Mouse (Mus musculus) liver, embryonic 12.5 days (tissue): ENCODE results near the gene Megf8. TPM values are rescaled to one million over a fixed set of nuclear protein-coding genes. Genes with fewer than 3 reads are reported as not detected.
"Not testable (repeated sequence)": the region's sequence is repeated elsewhere in the genome, so short reads cannot be mapped to it uniquely, and the experiment has no call there.

ENCODE experiments used
- ATAC-seq: fragments of 200-750 bp; cut with Nextera tagmentation; 2 replicates; pipeline ENCODE4 v1.8.0; 2017; ENCODE audit warnings: moderate number of reproducible peaks, mild to moderate bottlenecking, moderate library complexity
- H3K27ac ChIP-seq: fragments of 300-500 bp; sonication (generic); 2 replicates; pipeline ENCODE4 v1.5.1; 2016; ENCODE audit warnings: mild to moderate bottlenecking
- H3K27me3 ChIP-seq: fragments of 300-500 bp; sonication (generic); replicated peaks from 2 replicates; pipeline ENCODE4 v1.6.1; 2016; ENCODE audit warnings: mild to moderate bottlenecking, moderate library complexity
- H3K36me3 ChIP-seq: fragments of 300-500 bp; sonication (generic); 2 replicates; pipeline ENCODE4 v1.6.1; 2016; ENCODE audit warnings: mild to moderate bottlenecking, moderate library complexity
- H3K4me1 ChIP-seq: fragments of 300-500 bp; sonication (generic); 2 replicates; pipeline ENCODE4 v1.6.1; 2016
- H3K4me2 ChIP-seq: fragments of 300-500 bp; sonication (generic); 2 replicates; pipeline ENCODE4 v1.6.1; 2016; ENCODE audit warnings: mild to moderate bottlenecking, moderate library complexity
- H3K4me3 ChIP-seq: fragments of 300-500 bp; sonication (generic); 2 replicates; pipeline ENCODE4 v1.5.1; 2016; ENCODE audit warnings: mild to moderate bottlenecking, moderate library complexity
- H3K9ac ChIP-seq: fragments of 300-500 bp; sonication (generic); 2 replicates; pipeline ENCODE4 v1.6.1; 2016; ENCODE audit warnings: mild to moderate bottlenecking, moderate library complexity
- H3K9me3 ChIP-seq: fragments of 300-500 bp; sonication (generic); replicated peaks from 2 replicates; pipeline ENCODE4 v1.6.1; 2016; ENCODE audit warnings: mild to moderate bottlenecking, moderate library complexity
- WGBS: fragments of 180-500 bp; shearing (Covaris S2); methylation state at CpG from one replicate; pipeline ENCODE4 v1.1.7; 2016; ENCODE audit not compliant: insufficient replicate concordance; 5-methylcytosine and 5-hydroxymethylcytosine counted together
- polyA plus RNA-seq: library from polyadenylated mRNA; unstranded; fragments of >200 nt; fragmentation: Nextera tagmentation; extraction: Ambion mirVana; gene quantifications from 2 replicates; pipeline ENCODE4 v1.2.1, GENCODE M21; 2016

The Megf8 gene
- polyA plus RNA-seq, 1 experiment from 2014 or later: 2.6 TPM

GRCm38 (mm10) chr7:25325431-25325830, 8.5 kb downstream of the Megf8 start:
- ATAC-seq, H3K9me3 ChIP-seq, H3K4me1 ChIP-seq, H3K9ac ChIP-seq, H3K4me3 ChIP-seq, H3K4me2 ChIP-seq, H3K27ac ChIP-seq, H3K27me3 ChIP-seq, H3K36me3 ChIP-seq: not testable (repeated sequence)
- 68% methylated on average over 6 of the region's 6 CpGs for WGBS

GRCm38 (mm10) chr7:25326233-25326632, 9.3 kb downstream of the Megf8 start:
- Histone ChIP-seq H3K36me3 (no peaks in the 10 kb centered on the region), H3K4me3 (no peak overlapping the region), H3K4me2 (no peak overlapping the region), H3K9me3 (no peaks in the 10 kb centered on the region), H3K9ac (no peak overlapping the region), H3K27ac (no peak overlapping the region), H3K27me3 (no peaks in the 10 kb centered on the region), H3K4me1 (peaks cover 7% of the 10 kb centered on the region; the same call in 1 of the 2 replicates)
- WGBS: 68% methylated on average over 8 of the region's 8 CpGs
- ATAC-seq: no peak

- 0 out of 2 replicates have a peak, but pooled peaks cover 4% of the 10 kb centered on the region for H3K36me3 ChIP-seq
Observed at GRCm38 (mm10) chr7:25333596-25334307, 16.8 kb downstream of the Megf8 start.

GRCm38 (mm10) chr7:25334472-25334871, 17.5 kb downstream of the Megf8 start:
- no peak overlapping the region for H3K4me2 ChIP-seq
- WGBS: 78% methylated on average over 12 of the region's 12 CpGs
- H3K9me3 ChIP-seq: no peaks in the 10 kb centered on the region
- no peak overlapping the region for H3K9ac ChIP-seq
- no peaks in the 10 kb centered on the region for H3K27me3 ChIP-seq
- 0 out of 2 replicates have a peak, but pooled peaks cover 4% of the 10 kb centered on the region for H3K36me3 ChIP-seq
- no peaks in the 10 kb centered on the region for H3K4me1 ChIP-seq
- H3K4me3 ChIP-seq: no peak overlapping the region
- H3K27ac ChIP-seq: no peak overlapping the region
- no peak for ATAC-seq

More at GRCm38 (mm10) chr7:25333596-25334307, 16.8 kb downstream of the Megf8 start:
- H3K9ac ChIP-seq: no peak overlapping the region
- H3K4me1 ChIP-seq: no peaks in the 10 kb centered on the region
- H3K27ac ChIP-seq: no peak overlapping the region
- WGBS: 45% methylated on average over 16 of the region's 16 CpGs
- ATAC-seq: peak; percentile 70
- no peak overlapping the region for H3K4me2 ChIP-seq
- no peaks in the 10 kb centered on the region for H3K27me3 ChIP-seq
- H3K9me3 ChIP-seq: no peaks in the 10 kb centered on the region
- H3K4me3 ChIP-seq: no peak overlapping the region

GRCm38 (mm10) chr7:25339329-25339728, 22.4 kb downstream of the Megf8 start:
- H3K27me3 ChIP-seq: no peaks in the 10 kb centered on the region
- H3K4me1 ChIP-seq: no peaks in the 10 kb centered on the region
- H3K4me3 ChIP-seq: no peak overlapping the region
- 0 out of 2 replicates have a peak, but pooled peaks cover 4% of the 10 kb centered on the region for H3K36me3 ChIP-seq
- H3K9ac ChIP-seq: no peak overlapping the region
- no peaks in the 10 kb centered on the region for H3K9me3 ChIP-seq
- ATAC-seq: no peak
- H3K27ac ChIP-seq: no peak overlapping the region
- H3K4me2 ChIP-seq: no peak overlapping the region
- 75% methylated on average over 9 of the region's 9 CpGs for WGBS

GRCm38 (mm10) chr7:25341000-25341784, 24.2 kb downstream of the Megf8 start:
- 75% methylated on average over 20 of the region's 20 CpGs for WGBS
- H3K4me1 ChIP-seq: no peaks in the 10 kb centered on the region
- no peak overlapping the region for H3K9ac ChIP-seq
- ATAC-seq: no peak
- H3K27ac ChIP-seq: no peak overlapping the region
- no peak overlapping the region for H3K4me3 ChIP-seq
- no peak overlapping the region for H3K4me2 ChIP-seq
- no peaks in the 10 kb centered on the region for H3K27me3 ChIP-seq
- H3K36me3 ChIP-seq: no peaks in the 10 kb centered on the region
- no peaks in the 10 kb centered on the region for H3K9me3 ChIP-seq

- H3K9ac ChIP-seq: no peak overlapping the region
- H3K9me3 ChIP-seq: 0 out of 2 replicates have a peak, but pooled peaks cover 4% of the 10 kb centered on the region
- no peak overlapping the region for H3K27ac ChIP-seq
- peaks cover 32% of the 10 kb centered on the region for H3K36me3 ChIP-seq
- 64% methylated on average over 8 of the region's 8 CpGs for WGBS
- no peaks in the 10 kb centered on the region for H3K4me1 ChIP-seq
- no peak for ATAC-seq
- H3K4me3 ChIP-seq: no peak overlapping the region
- no peak overlapping the region for H3K4me2 ChIP-seq
- no peaks in the 10 kb centered on the region for H3K27me3 ChIP-seq
Observed at GRCm38 (mm10) chr7:25348861-25349260, 31.9 kb downstream of the Megf8 start.

- H3K27ac ChIP-seq: no peak overlapping the region
- H3K27me3 ChIP-seq: no peaks in the 10 kb centered on the region
- H3K36me3 ChIP-seq: peaks cover 6% of the 10 kb centered on the region; the same call in 1 of the 2 replicates
- H3K9me3 ChIP-seq: no peaks in the 10 kb centered on the region
- ATAC-seq: no peak
- no peak overlapping the region for H3K4me2 ChIP-seq
- WGBS: 80% methylated on average over 19 of the region's 19 CpGs
- no peaks in the 10 kb centered on the region for H3K4me1 ChIP-seq
- H3K4me3 ChIP-seq: no peak overlapping the region
- no peak overlapping the region for H3K9ac ChIP-seq
Observed at GRCm38 (mm10) chr7:25358721-25359206, 41.8 kb downstream of the Megf8 start.

GRCm38 (mm10) chr7:25363151-25363550, 46.2 kb downstream of the Megf8 start:
- H3K9ac ChIP-seq: no peak overlapping the region
- H3K9me3 ChIP-seq: no peaks in the 10 kb centered on the region
- H3K36me3 ChIP-seq: peaks cover 6% of the 10 kb centered on the region; the same call in 1 of the 2 replicates
- H3K27me3 ChIP-seq: peaks cover 42% of the 10 kb centered on the region
- no peak overlapping the region for H3K4me2 ChIP-seq
- no peak for ATAC-seq
- no peak overlapping the region for H3K27ac ChIP-seq
- H3K4me1 ChIP-seq: no peaks in the 10 kb centered on the region
- H3K4me3 ChIP-seq: no peak overlapping the region
- 81% methylated on average over 19 of the region's 19 CpGs for WGBS

- H3K27me3 ChIP-seq: peaks cover 46% of the 10 kb centered on the region
- H3K9me3 ChIP-seq: no peaks in the 10 kb centered on the region
- peaks cover 6% of the 10 kb centered on the region; the same call in 1 of the 2 replicates for H3K36me3 ChIP-seq
- 83% methylated on average over 17 of the region's 17 CpGs for WGBS
- H3K4me2 ChIP-seq: no peak overlapping the region
- no peak for ATAC-seq
- H3K27ac ChIP-seq: no peak overlapping the region
- H3K4me1 ChIP-seq: no peaks in the 10 kb centered on the region
- no peak overlapping the region for H3K9ac ChIP-seq
- H3K4me3 ChIP-seq: no peak overlapping the region
Observed at GRCm38 (mm10) chr7:25363632-25364031, 46.7 kb downstream of the Megf8 start.

- no peak overlapping the region for H3K4me3 ChIP-seq
- H3K9ac ChIP-seq: no peak overlapping the region
- no peaks in the 10 kb centered on the region for H3K4me1 ChIP-seq
- no peak overlapping the region for H3K27ac ChIP-seq
- ATAC-seq: no peak
- H3K36me3 ChIP-seq: no peaks in the 10 kb centered on the region
- H3K9me3 ChIP-seq: no peaks in the 10 kb centered on the region
- peaks cover 69% of the 10 kb centered on the region for H3K27me3 ChIP-seq
- 43% methylated on average over 13 of the region's 13 CpGs for WGBS
- no peak overlapping the region for H3K4me2 ChIP-seq
Observed at GRCm38 (mm10) chr7:25365937-25366625, 49.1 kb downstream of the Megf8 start.
